Mouse (Mus musculus) adrenal gland, postnatal 10 days (tissue): ENCODE data around the gene Ttn. TPM values are rescaled to one million over a fixed set of nuclear protein-coding genes. Genes with fewer than 3 reads are reported as not detected.

ENCODE experiments used
- DNase-seq: peaks from one replicate; pipeline ENCODE4 v3.0.0; 2021; ENCODE audit warnings: mixed read lengths
- total RNA-seq, 2 experiments: library from RNA; stranded (reverse); gene quantifications; 2 replicates each; pipeline ENCODE4 v1.2.3; 2021

The Ttn gene
- total RNA-seq, 2 experiments from 2014 or later: 87.1 to 370 TPM

DNA sequence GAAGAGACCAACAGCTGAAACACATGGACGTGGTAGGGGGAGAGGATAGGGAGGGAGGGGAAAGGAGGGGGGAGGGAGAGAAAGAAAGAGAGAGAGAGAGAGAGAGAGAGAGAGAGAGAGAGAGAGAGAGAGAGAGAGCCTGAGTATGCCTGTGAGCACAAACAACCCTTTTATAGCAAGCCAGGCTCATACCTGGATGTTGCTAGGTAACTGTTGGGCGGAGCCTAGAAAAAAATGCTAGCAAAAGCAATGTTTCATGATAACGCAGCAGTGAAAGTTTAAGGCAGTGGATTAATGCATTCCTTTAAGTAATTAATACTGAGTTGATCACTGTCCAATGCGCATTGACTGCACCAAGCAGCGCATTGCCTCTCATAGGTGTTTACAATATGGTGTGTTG, 327.7 kb downstream of the Ttn start:
- no peak for DNase-seq

Other genes with a start within 250 kb of the Ttn start
- gene Ccdc141, start 188.1 kb upstream of the Ttn start, total RNA-seq: 10 to 100 TPM; 12.4 to 13.1 TPM